Mouse (Mus musculus): Measurements from ENCODE around the gene Klra10. TPM values are rescaled to one million over a fixed set of nuclear protein-coding genes. Genes with fewer than 3 reads are reported as not detected.

Klra10 gene
- not detected for polyA plus RNA-seq (2017; shearing (Covaris generic))

GRCm38 (mm10) chr6:130281828-130282227 is at the start of gene Klra10:
TSS of gene Klra10 (minus strand) at chr6:130281928.

DNA sequence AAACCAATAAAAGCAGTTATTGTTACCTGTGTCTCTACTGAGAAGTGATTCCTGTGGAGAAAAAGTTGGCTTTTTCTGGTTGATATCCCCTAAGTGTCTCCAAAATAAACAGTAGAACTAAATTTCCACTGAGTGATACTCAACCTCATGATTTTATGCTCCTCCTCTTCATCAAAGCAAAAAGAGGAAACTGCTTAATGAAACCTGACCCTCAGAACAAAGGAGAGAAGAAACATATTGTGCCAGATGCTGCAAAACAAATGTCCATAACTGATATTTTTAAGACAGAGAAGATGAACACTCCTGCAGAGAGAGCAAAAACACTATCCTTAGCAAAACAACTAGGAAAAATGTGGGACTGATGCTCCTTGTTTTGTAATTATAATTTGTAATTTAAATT is 48.5 kb downstream of the Klra10 start, which contains the start of gene Klra7:
Gene Klra7, minus strand, starts transcription at position 101 of the 400 bp plus-strand sequence.

Other genes with a start within 250 kb of the Klra10 start
- not detected for gene Klra4, start 214.7 kb downstream of the Klra10 start, polyA plus RNA-seq (2017; shearing (Covaris generic))
- not detected for gene Klra8, start 152.0 kb downstream of the Klra10 start, polyA plus RNA-seq (2017; shearing (Covaris generic))
- not detected for gene Klra9, start 88.8 kb downstream of the Klra10 start, polyA plus RNA-seq (2017; shearing (Covaris generic))
- not detected for gene Klra7, start 48.6 kb downstream of the Klra10 start, polyA plus RNA-seq (2017; shearing (Covaris generic))
- not detected for gene Klra3, start 55.6 kb upstream of the Klra10 start, polyA plus RNA-seq (2017; shearing (Covaris generic))
- not detected for gene Klra1, start 104.9 kb upstream of the Klra10 start, polyA plus RNA-seq (2017; shearing (Covaris generic))

Measured in naive thymus-derived CD4-positive, alpha-beta T cell, adult 5 months (primary cell).